Mouse (Mus musculus): ENCODE measurements around the gene E430018J23Rik.
"Not testable (repeated sequence)": the region's sequence is repeated elsewhere in the genome, so short reads cannot be mapped to it uniquely, and the experiment has no call there.

The E430018J23Rik gene

GRCm38 (mm10) chr7:127393157-127393943 is at the start of gene E430018J23Rik:
TSS of gene E430018J23Rik (minus strand) at chr7:127393629.
- peak; percentile 97 for DNase-seq (ENCODE audit: low read depth, low spot score)

GRCm38 (mm10) chr7:127437724-127438123 is 44.3 kb upstream of the E430018J23Rik start:
- DNase-seq (ENCODE audit: low read depth, low spot score): peak; percentile 63

GRCm38 (mm10) chr7:127435206-127435605 is 41.8 kb upstream of the E430018J23Rik start:
- no peak for DNase-seq (ENCODE audit: low read depth, low spot score)

GRCm38 (mm10) chr7:127426354-127426753 is 32.9 kb upstream of the E430018J23Rik start:
- DNase-seq (ENCODE audit: low read depth, low spot score): no peak

- DNase-seq (ENCODE audit: low read depth, low spot score): no peak
Measured at GRCm38 (mm10) chr7:127425911-127426310, 32.5 kb upstream of the E430018J23Rik start.

- DNase-seq (ENCODE audit: low read depth, low spot score): no peak
Measured at GRCm38 (mm10) chr7:127425291-127425690, 31.9 kb upstream of the E430018J23Rik start.

- peak; percentile 49 for DNase-seq (ENCODE audit: low read depth, low spot score)
Measured at GRCm38 (mm10) chr7:127422247-127422646, 28.8 kb upstream of the E430018J23Rik start.

- peak; percentile 97 for DNase-seq (ENCODE audit: low read depth, low spot score)
Measured at GRCm38 (mm10) chr7:127421388-127422191, 28.2 kb upstream of the E430018J23Rik start, which contains the start of gene Zfp688. TSS of gene Zfp688 (minus strand) at chr7:127422068.

- DNase-seq (ENCODE audit: low read depth, low spot score): no peak
Measured at GRCm38 (mm10) chr7:127411418-127411817, 18.0 kb upstream of the E430018J23Rik start.

- DNase-seq (ENCODE audit: low read depth, low spot score): peak; percentile 93
Measured at GRCm38 (mm10) chr7:127406002-127406987, 12.9 kb upstream of the E430018J23Rik start, which contains the start of gene Zfp764. TSS of gene Zfp764 (minus strand) at chr7:127406822.

GRCm38 (mm10) chr7:127404101-127404500 is 10.7 kb upstream of the E430018J23Rik start:
- not testable (repeated sequence) for DNase-seq (ENCODE audit: low read depth, low spot score)

GRCm38 (mm10) chr7:127402980-127403379 is 9.6 kb upstream of the E430018J23Rik start:
- no peak for DNase-seq (ENCODE audit: low read depth, low spot score)

- DNase-seq (ENCODE audit: low read depth, low spot score): no peak
Measured at GRCm38 (mm10) chr7:127400355-127400754, 6.9 kb upstream of the E430018J23Rik start.

- DNase-seq (ENCODE audit: low read depth, low spot score): no peak
Measured at GRCm38 (mm10) chr7:127393944-127394333, 510 bp upstream of the E430018J23Rik start.

- no peak for DNase-seq (ENCODE audit: low read depth, low spot score)
Measured at GRCm38 (mm10) chr7:127392251-127392824, 1.1 kb downstream of the E430018J23Rik start.

GRCm38 (mm10) chr7:127391538-127391937 is 1.9 kb downstream of the E430018J23Rik start:
- no peak for DNase-seq (ENCODE audit: low read depth, low spot score)

- DNase-seq (ENCODE audit: low read depth, low spot score): no peak
Measured at GRCm38 (mm10) chr7:127390306-127390705, 3.1 kb downstream of the E430018J23Rik start.

GRCm38 (mm10) chr7:127388201-127388600 is 5.2 kb downstream of the E430018J23Rik start:
- not testable (repeated sequence) for DNase-seq (ENCODE audit: low read depth, low spot score)

- DNase-seq (ENCODE audit: low read depth, low spot score): peak; percentile 95
Measured at GRCm38 (mm10) chr7:127386641-127387392, 6.6 kb downstream of the E430018J23Rik start, which contains the start of gene 9130019O22Rik. TSS of gene 9130019O22Rik (minus strand) at chr7:127387166.

GRCm38 (mm10) chr7:127385560-127385959 is 7.9 kb downstream of the E430018J23Rik start:
- DNase-seq (ENCODE audit: low read depth, low spot score): not testable (repeated sequence)

Measured in CD4-positive, CD25-positive, alpha-beta regulatory T cell, adult 2 months (primary cell).